Mouse (Mus musculus): Measurements from ENCODE around the gene Pgap1. TPM values are rescaled to one million over a fixed set of nuclear protein-coding genes. Genes with fewer than 3 reads are reported as not detected.

The Pgap1 gene
- under 0.01 TPM in 1 of 2 replicates, not detected in the other for polyA plus RNA-seq (2012)

DNA sequence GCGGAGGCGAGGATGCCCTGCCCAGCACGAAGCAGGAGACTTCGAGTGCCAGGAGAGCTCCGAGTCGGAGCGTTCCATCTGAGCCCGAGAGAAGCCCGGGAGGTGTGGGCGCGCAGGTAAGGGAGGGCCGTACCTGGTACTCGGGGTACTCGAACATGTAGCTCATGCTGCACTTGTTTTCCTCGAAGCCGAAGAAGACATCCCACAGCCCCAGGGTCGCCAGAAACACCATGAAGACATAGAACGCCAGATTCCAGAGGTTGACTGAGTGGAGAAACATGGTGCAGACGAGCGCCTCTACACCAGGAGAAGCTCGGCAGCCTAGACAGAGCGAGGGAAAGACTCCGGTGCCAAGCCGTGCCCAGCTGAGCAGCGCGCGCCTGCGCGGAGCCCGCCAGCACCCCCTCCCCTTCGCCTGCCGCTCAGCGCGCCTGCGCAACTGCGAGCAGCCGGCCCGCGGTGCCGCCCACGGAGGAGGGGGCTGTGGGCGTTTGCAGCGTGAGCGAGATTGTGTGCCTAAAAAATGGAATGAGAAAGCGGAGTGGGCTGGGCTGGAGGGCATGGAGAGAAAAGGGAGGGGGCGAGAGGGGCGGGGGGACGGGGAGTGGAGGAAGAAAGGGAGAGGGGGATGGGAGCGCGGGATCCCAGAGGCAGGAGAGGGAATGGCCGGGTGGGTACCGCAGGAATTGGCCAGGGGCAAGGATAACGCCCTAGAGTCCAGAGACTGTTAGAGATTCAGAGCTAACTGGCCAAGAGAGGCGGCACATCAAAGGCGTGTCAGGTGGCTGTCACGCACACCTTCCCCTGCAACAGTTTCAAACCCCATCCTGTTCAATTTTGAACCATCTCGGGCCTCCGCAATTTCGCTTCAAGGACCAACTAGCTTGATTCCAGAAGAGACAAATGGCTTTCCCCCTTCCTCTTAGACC, at the start of gene Pgap1:
Pgap1 (minus strand) TSS at position 384 of the 929 bp plus-strand sequence.
- Histone ChIP-seq H3K9me3 (ENCODE audit: control insufficient read depth, low read length) (no peaks in the 10 kb centered on the region), H3K4me1 (ENCODE audit: control insufficient read depth) (peaks cover 2% of the 10 kb centered on the region; the same call in 1 of the 2 replicates), H3K36me3 (ENCODE audit: control insufficient read depth) (no peaks in the 10 kb centered on the region), H3K27me3 (ENCODE audit: control insufficient read depth) (peaks cover 14% of the 10 kb centered on the region), H3K4me3 (replicated peaks) (peak within 1 kb of the TSS; percentile 51)
- TF ChIP-seq GATA1 (IDR thresholded peaks at IDR 0.05; ENCODE audit: low read length) (no peak), TAL1 (IDR thresholded peaks at IDR 0.05; ENCODE audit: low read length) (no peak)

GRCm38 (mm10) chr1:54606936-54607335, 49.5 kb upstream of the Pgap1 start:
- no peaks in the 10 kb centered on the region for H3K27me3 ChIP-seq (ENCODE audit: control insufficient read depth)
- TF ChIP-seq GATA1 (IDR thresholded peaks at IDR 0.05; ENCODE audit: low read length) (no peak), TAL1 (IDR thresholded peaks at IDR 0.05; ENCODE audit: low read length) (no peak)
- H3K36me3 ChIP-seq (ENCODE audit: control insufficient read depth) = no peaks in the 10 kb centered on the region
- no peaks in the 10 kb centered on the region for H3K4me1 ChIP-seq (ENCODE audit: control insufficient read depth)
- peaks cover 2% of the 10 kb centered on the region; the same call in 1 of the 2 replicates for H3K9me3 ChIP-seq (ENCODE audit: control insufficient read depth, low read length)
- H3K4me3 ChIP-seq (replicated peaks) = no peak overlapping the region

GRCm38 (mm10) chr1:54601692-54602091, 44.2 kb upstream of the Pgap1 start:
- no peak overlapping the region for H3K4me3 ChIP-seq (replicated peaks)
- peaks cover 3% of the 10 kb centered on the region; the same call in 1 of the 2 replicates for H3K9me3 ChIP-seq (ENCODE audit: control insufficient read depth, low read length)
- TF ChIP-seq TAL1 (IDR thresholded peaks at IDR 0.05; ENCODE audit: low read length) (no peak), GATA1 (IDR thresholded peaks at IDR 0.05; ENCODE audit: low read length) (no peak)
- no peaks in the 10 kb centered on the region for H3K36me3 ChIP-seq (ENCODE audit: control insufficient read depth)
- H3K4me1 ChIP-seq (ENCODE audit: control insufficient read depth) = no peaks in the 10 kb centered on the region
- H3K27me3 ChIP-seq (ENCODE audit: control insufficient read depth) = no peaks in the 10 kb centered on the region

- no peak for TF ChIP-seq TAL1 (IDR thresholded peaks at IDR 0.05; ENCODE audit: low read length)
- TF ChIP-seq GATA1 (IDR thresholded peaks at IDR 0.05; ENCODE audit: low read length) = no peak
- Histone ChIP-seq H3K27me3 (ENCODE audit: control insufficient read depth) (no peaks in the 10 kb centered on the region), H3K9me3 (ENCODE audit: control insufficient read depth, low read length) (peaks cover 3% of the 10 kb centered on the region; the same call in 1 of the 2 replicates), H3K4me1 (ENCODE audit: control insufficient read depth) (no peaks in the 10 kb centered on the region), H3K36me3 (ENCODE audit: control insufficient read depth) (no peaks in the 10 kb centered on the region), H3K4me3 (replicated peaks) (no peak overlapping the region)
These were observed 42.8 kb upstream of the Pgap1 start for GRCm38 (mm10) chr1:54600275-54600674.

DNA sequence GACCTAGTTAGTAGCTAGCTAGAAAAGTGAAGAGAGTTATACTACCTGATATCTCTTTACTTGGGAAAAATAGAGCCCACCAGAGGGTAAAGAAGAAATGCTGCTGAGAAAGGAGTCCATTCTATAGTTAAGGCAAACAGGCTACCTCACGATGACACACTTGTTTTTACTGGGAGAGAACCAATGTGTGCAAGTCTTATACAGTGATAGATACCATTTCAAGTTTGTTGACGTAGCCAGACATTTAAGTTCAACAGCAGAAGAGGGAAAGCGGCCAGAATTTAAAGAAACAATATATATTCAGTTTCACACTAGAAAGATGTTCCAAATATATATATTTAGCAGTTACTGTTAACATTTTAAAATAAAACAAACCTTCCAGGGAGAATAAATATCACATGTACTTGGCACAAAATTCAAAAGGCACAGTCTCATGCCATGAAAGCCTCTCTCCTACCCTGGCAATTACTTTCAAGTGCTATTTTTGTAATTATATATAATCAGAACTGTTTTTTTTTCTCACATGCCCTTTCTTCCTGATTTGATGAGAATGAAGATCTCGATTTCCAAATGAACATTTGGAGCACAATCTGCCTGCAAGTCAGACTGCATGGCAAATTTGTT, 40.2 kb upstream of the Pgap1 start:
- H3K9me3 ChIP-seq (ENCODE audit: control insufficient read depth, low read length) = peaks cover 3% of the 10 kb centered on the region; the same call in 1 of the 2 replicates
- H3K36me3 ChIP-seq (ENCODE audit: control insufficient read depth) = no peaks in the 10 kb centered on the region
- no peak overlapping the region for H3K4me3 ChIP-seq (replicated peaks)
- TF ChIP-seq GATA1 (IDR thresholded peaks at IDR 0.05; ENCODE audit: low read length) = no peak
- no peak for TF ChIP-seq TAL1 (IDR thresholded peaks at IDR 0.05; ENCODE audit: low read length)
- H3K4me1 ChIP-seq (ENCODE audit: control insufficient read depth) = no peaks in the 10 kb centered on the region
- no peaks in the 10 kb centered on the region for H3K27me3 ChIP-seq (ENCODE audit: control insufficient read depth)

GRCm38 (mm10) chr1:54596151-54596550, 38.7 kb upstream of the Pgap1 start:
- Histone ChIP-seq H3K36me3 (ENCODE audit: control insufficient read depth) (no peaks in the 10 kb centered on the region), H3K9me3 (ENCODE audit: control insufficient read depth, low read length) (no peaks in the 10 kb centered on the region), H3K4me1 (ENCODE audit: control insufficient read depth) (no peaks in the 10 kb centered on the region), H3K27me3 (ENCODE audit: control insufficient read depth) (no peaks in the 10 kb centered on the region), H3K4me3 (replicated peaks) (no peak overlapping the region)
- TF ChIP-seq TAL1 (IDR thresholded peaks at IDR 0.05; ENCODE audit: low read length) = no peak
- TF ChIP-seq GATA1 (IDR thresholded peaks at IDR 0.05; ENCODE audit: low read length) = no peak

GRCm38 (mm10) chr1:54587076-54587475, 29.6 kb upstream of the Pgap1 start:
- no peaks in the 10 kb centered on the region for H3K36me3 ChIP-seq (ENCODE audit: control insufficient read depth)
- no peak overlapping the region for H3K4me3 ChIP-seq (replicated peaks)
- no peak for TF ChIP-seq GATA1 (IDR thresholded peaks at IDR 0.05; ENCODE audit: low read length)
- TF ChIP-seq TAL1 (IDR thresholded peaks at IDR 0.05; ENCODE audit: low read length) = no peak
- no peaks in the 10 kb centered on the region for H3K27me3 ChIP-seq (ENCODE audit: control insufficient read depth)
- no peaks in the 10 kb centered on the region for H3K9me3 ChIP-seq (ENCODE audit: control insufficient read depth, low read length)
- no peaks in the 10 kb centered on the region for H3K4me1 ChIP-seq (ENCODE audit: control insufficient read depth)

GRCm38 (mm10) chr1:54585971-54586555, 28.6 kb upstream of the Pgap1 start:
- H3K4me1 ChIP-seq (ENCODE audit: control insufficient read depth) = no peaks in the 10 kb centered on the region
- no peaks in the 10 kb centered on the region for H3K9me3 ChIP-seq (ENCODE audit: control insufficient read depth, low read length)
- H3K36me3 ChIP-seq (ENCODE audit: control insufficient read depth) = no peaks in the 10 kb centered on the region
- no peak for TF ChIP-seq TAL1 (IDR thresholded peaks at IDR 0.05; ENCODE audit: low read length)
- H3K27me3 ChIP-seq (ENCODE audit: control insufficient read depth) = no peaks in the 10 kb centered on the region
- H3K4me3 ChIP-seq (replicated peaks) = no peak overlapping the region
